Mouse (Mus musculus) lung, postnatal 0 days (tissue): Measurements from ENCODE around the gene Mrps11.

Experiments
- CTCF ChIP-seq: IDR thresholded peaks from 2 replicates; pipeline ENCODE4 v1.5.1; 2016; ENCODE audit warnings: antibody characterized with exemption, mild to moderate bottlenecking
- EP300 ChIP-seq: IDR thresholded peaks from 2 replicates; pipeline ENCODE4 v1.6.1; 2016; ENCODE audit warnings: antibody characterized with exemption, mild to moderate bottlenecking, control low read depth

DNA sequence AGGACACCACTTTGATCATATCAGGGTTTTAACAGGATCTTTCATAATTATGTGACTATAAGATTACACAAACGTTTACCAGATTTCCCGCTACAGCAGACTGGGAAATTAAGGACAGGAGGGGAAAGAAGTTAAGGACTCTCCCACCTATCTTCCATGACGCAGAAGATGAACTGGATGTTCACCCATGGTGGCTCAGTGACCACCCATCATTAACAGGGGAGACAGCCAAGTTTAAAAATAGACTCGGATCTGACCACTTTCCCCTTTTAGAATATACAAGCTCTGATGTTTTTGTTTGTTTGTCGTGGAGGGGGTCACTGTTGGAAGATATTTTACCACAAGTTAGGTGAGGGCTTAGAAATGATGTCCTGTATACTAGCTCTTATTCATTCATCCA lies 58.7 kb downstream of the Mrps11 start:
- TF ChIP-seq CTCF = no peak
- no peak for TF ChIP-seq EP300
